Mouse (Mus musculus): ENCODE results near the gene Edem1.

GRCm38 (mm10) chr6:108881074-108881473, 52.6 kb downstream of the Edem1 start:
- no peak for TF ChIP-seq CTCF (conservative IDR thresholded peaks at IDR 0.05; ENCODE audit: insufficient read depth, insufficient read length, low read depth, low read length)
- TF ChIP-seq POLR2A (IDR thresholded peaks at IDR 0.05; ENCODE audit: low read depth, low read length), result no peak
